Mouse (Mus musculus): ENCODE data around the gene Atp2b1. TPM values are rescaled to one million over a fixed set of nuclear protein-coding genes. Genes with fewer than 3 reads are reported as not detected.

The Atp2b1 gene
- polyA plus RNA-seq, 1 experiment, result 0.46 TPM

- H3K27me3 ChIP-seq (ENCODE audit: control insufficient read depth), result no peaks in the 10 kb centered on the region
- no peaks in the 10 kb centered on the region for H3K9me3 ChIP-seq (ENCODE audit: control insufficient read depth, low read length)
- peaks cover 31% of the 10 kb centered on the region for H3K4me1 ChIP-seq (ENCODE audit: control insufficient read depth)
- no peak overlapping the region for H3K4me3 ChIP-seq (replicated peaks)
- TF ChIP-seq TAL1 (IDR thresholded peaks at IDR 0.05; ENCODE audit: low read length), result no peak
- TF ChIP-seq GATA1 (IDR thresholded peaks at IDR 0.05; ENCODE audit: low read length), result no peak
- no peaks in the 10 kb centered on the region for H3K36me3 ChIP-seq (ENCODE audit: control insufficient read depth)
Observed at GRCm38 (mm10) chr10:98951286-98952270, 37.4 kb downstream of the Atp2b1 start.

- no peaks in the 10 kb centered on the region for H3K9me3 ChIP-seq (ENCODE audit: control insufficient read depth, low read length)
- no peak for TF ChIP-seq GATA1 (IDR thresholded peaks at IDR 0.05; ENCODE audit: low read length)
- no peak for TF ChIP-seq TAL1 (IDR thresholded peaks at IDR 0.05; ENCODE audit: low read length)
- no peaks in the 10 kb centered on the region for H3K36me3 ChIP-seq (ENCODE audit: control insufficient read depth)
- no peak overlapping the region for H3K4me3 ChIP-seq (replicated peaks)
- H3K4me1 ChIP-seq (ENCODE audit: control insufficient read depth), result peaks cover 21% of the 10 kb centered on the region
- H3K27me3 ChIP-seq (ENCODE audit: control insufficient read depth), result no peaks in the 10 kb centered on the region
Observed at GRCm38 (mm10) chr10:98954230-98954993, 40.2 kb downstream of the Atp2b1 start.

GRCm38 (mm10) chr10:98956124-98956523 is 41.9 kb downstream of the Atp2b1 start:
- peaks cover 18% of the 10 kb centered on the region for H3K4me1 ChIP-seq (ENCODE audit: control insufficient read depth)

GRCm38 (mm10) chr10:98958752-98959151 is 44.5 kb downstream of the Atp2b1 start:
- Histone ChIP-seq H3K36me3 (ENCODE audit: control insufficient read depth) (peaks cover 2% of the 10 kb centered on the region), H3K27me3 (ENCODE audit: control insufficient read depth) (no peaks in the 10 kb centered on the region), H3K4me3 (replicated peaks) (no peak overlapping the region), H3K4me1 (ENCODE audit: control insufficient read depth) (peaks cover 30% of the 10 kb centered on the region), H3K9me3 (ENCODE audit: control insufficient read depth, low read length) (0 out of 2 replicates have a peak, but pooled peaks cover 3% of the 10 kb centered on the region)
- no peak for TF ChIP-seq TAL1 (IDR thresholded peaks at IDR 0.05; ENCODE audit: low read length)
- no peak for TF ChIP-seq GATA1 (IDR thresholded peaks at IDR 0.05; ENCODE audit: low read length)

More at GRCm38 (mm10) chr10:98956124-98956523, 41.9 kb downstream of the Atp2b1 start:
- Histone ChIP-seq H3K27me3 (ENCODE audit: control insufficient read depth) (no peaks in the 10 kb centered on the region), H3K9me3 (ENCODE audit: control insufficient read depth, low read length) (no peaks in the 10 kb centered on the region), H3K4me3 (replicated peaks) (no peak overlapping the region), H3K36me3 (ENCODE audit: control insufficient read depth) (no peaks in the 10 kb centered on the region)
- no peak for TF ChIP-seq GATA1 (IDR thresholded peaks at IDR 0.05; ENCODE audit: low read length)
- no peak for TF ChIP-seq TAL1 (IDR thresholded peaks at IDR 0.05; ENCODE audit: low read length)

- H3K9me3 ChIP-seq (ENCODE audit: control insufficient read depth, low read length), result 0 out of 2 replicates have a peak, but pooled peaks cover 3% of the 10 kb centered on the region
- H3K4me3 ChIP-seq (replicated peaks), result no peak overlapping the region
- no peaks in the 10 kb centered on the region for H3K27me3 ChIP-seq (ENCODE audit: control insufficient read depth)
- H3K36me3 ChIP-seq (ENCODE audit: control insufficient read depth), result peaks cover 2% of the 10 kb centered on the region
- TF ChIP-seq TAL1 (IDR thresholded peaks at IDR 0.05; ENCODE audit: low read length) (no peak), GATA1 (IDR thresholded peaks at IDR 0.05; ENCODE audit: low read length) (no peak)
- H3K4me1 ChIP-seq (ENCODE audit: control insufficient read depth), result peaks cover 34% of the 10 kb centered on the region
Observed at GRCm38 (mm10) chr10:98959385-98959784, 45.2 kb downstream of the Atp2b1 start.

GRCm38 (mm10) chr10:98960911-98961310 is 46.7 kb downstream of the Atp2b1 start:
- no peak overlapping the region for H3K4me3 ChIP-seq (replicated peaks)

GRCm38 (mm10) chr10:98962092-98962491 is 47.9 kb downstream of the Atp2b1 start:
- H3K27me3 ChIP-seq (ENCODE audit: control insufficient read depth), result no peaks in the 10 kb centered on the region
- H3K4me3 ChIP-seq (replicated peaks), result no peak overlapping the region
- H3K4me1 ChIP-seq (ENCODE audit: control insufficient read depth), result peaks cover 31% of the 10 kb centered on the region
- H3K36me3 ChIP-seq (ENCODE audit: control insufficient read depth), result peaks cover 2% of the 10 kb centered on the region
- no peak for TF ChIP-seq GATA1 (IDR thresholded peaks at IDR 0.05; ENCODE audit: low read length)
- no peak for TF ChIP-seq TAL1 (IDR thresholded peaks at IDR 0.05; ENCODE audit: low read length)
- 0 out of 2 replicates have a peak, but pooled peaks cover 3% of the 10 kb centered on the region for H3K9me3 ChIP-seq (ENCODE audit: control insufficient read depth, low read length)

More at GRCm38 (mm10) chr10:98960911-98961310, 46.7 kb downstream of the Atp2b1 start:
- TF ChIP-seq GATA1 (IDR thresholded peaks at IDR 0.05; ENCODE audit: low read length) (no peak), TAL1 (IDR thresholded peaks at IDR 0.05; ENCODE audit: low read length) (no peak)
- no peaks in the 10 kb centered on the region for H3K27me3 ChIP-seq (ENCODE audit: control insufficient read depth)
- peaks cover 2% of the 10 kb centered on the region for H3K36me3 ChIP-seq (ENCODE audit: control insufficient read depth)
- peaks cover 34% of the 10 kb centered on the region for H3K4me1 ChIP-seq (ENCODE audit: control insufficient read depth)
- 0 out of 2 replicates have a peak, but pooled peaks cover 3% of the 10 kb centered on the region for H3K9me3 ChIP-seq (ENCODE audit: control insufficient read depth, low read length)

- no peaks in the 10 kb centered on the region for H3K27me3 ChIP-seq (ENCODE audit: control insufficient read depth)
- H3K36me3 ChIP-seq (ENCODE audit: control insufficient read depth), result peaks cover 21% of the 10 kb centered on the region
- no peak overlapping the region for H3K4me3 ChIP-seq (replicated peaks)
- H3K4me1 ChIP-seq (ENCODE audit: control insufficient read depth), result peaks cover 23% of the 10 kb centered on the region
- TF ChIP-seq TAL1 (IDR thresholded peaks at IDR 0.05; ENCODE audit: low read length) (no peak), GATA1 (IDR thresholded peaks at IDR 0.05; ENCODE audit: low read length) (no peak)
- 0 out of 2 replicates have a peak, but pooled peaks cover 3% of the 10 kb centered on the region for H3K9me3 ChIP-seq (ENCODE audit: control insufficient read depth, low read length)
Observed at GRCm38 (mm10) chr10:98966407-98967215, 52.4 kb downstream of the Atp2b1 start.
